Mouse (Mus musculus) ES-E14 (cell line): ENCODE measurements around the gene Srsf1.

ENCODE experiments used
- CHD2 ChIP-seq: IDR thresholded peaks from 2 replicates; pipeline ENCODE4 v1.6.1; 2014; ENCODE audit warnings: mild to moderate bottlenecking, low read depth, low read length, inconsistent platforms
- HCFC1 ChIP-seq: IDR thresholded peaks from 2 replicates; pipeline ENCODE4 v1.6.1; 2012; ENCODE audit warnings: low read length, inconsistent platforms, borderline replicate concordance; ENCODE audit not compliant: insufficient read depth
- MAFK ChIP-seq: IDR thresholded peaks from 2 replicates; pipeline ENCODE4 v1.6.1; 2014; ENCODE audit warnings: mild to moderate bottlenecking, low read depth, low read length, inconsistent platforms; ENCODE audit not compliant: insufficient read depth
- ZC3H11A ChIP-seq: IDR thresholded peaks from 2 replicates; pipeline ENCODE4 v1.6.1; 2012; ENCODE audit warnings: low read depth, mild to moderate bottlenecking, inconsistent platforms, low read length, borderline replicate concordance
- ZNF384 ChIP-seq: IDR thresholded peaks from 2 replicates; pipeline ENCODE4 v1.6.1; 2012; ENCODE audit warnings: low read depth, low read length, inconsistent platforms

DNA sequence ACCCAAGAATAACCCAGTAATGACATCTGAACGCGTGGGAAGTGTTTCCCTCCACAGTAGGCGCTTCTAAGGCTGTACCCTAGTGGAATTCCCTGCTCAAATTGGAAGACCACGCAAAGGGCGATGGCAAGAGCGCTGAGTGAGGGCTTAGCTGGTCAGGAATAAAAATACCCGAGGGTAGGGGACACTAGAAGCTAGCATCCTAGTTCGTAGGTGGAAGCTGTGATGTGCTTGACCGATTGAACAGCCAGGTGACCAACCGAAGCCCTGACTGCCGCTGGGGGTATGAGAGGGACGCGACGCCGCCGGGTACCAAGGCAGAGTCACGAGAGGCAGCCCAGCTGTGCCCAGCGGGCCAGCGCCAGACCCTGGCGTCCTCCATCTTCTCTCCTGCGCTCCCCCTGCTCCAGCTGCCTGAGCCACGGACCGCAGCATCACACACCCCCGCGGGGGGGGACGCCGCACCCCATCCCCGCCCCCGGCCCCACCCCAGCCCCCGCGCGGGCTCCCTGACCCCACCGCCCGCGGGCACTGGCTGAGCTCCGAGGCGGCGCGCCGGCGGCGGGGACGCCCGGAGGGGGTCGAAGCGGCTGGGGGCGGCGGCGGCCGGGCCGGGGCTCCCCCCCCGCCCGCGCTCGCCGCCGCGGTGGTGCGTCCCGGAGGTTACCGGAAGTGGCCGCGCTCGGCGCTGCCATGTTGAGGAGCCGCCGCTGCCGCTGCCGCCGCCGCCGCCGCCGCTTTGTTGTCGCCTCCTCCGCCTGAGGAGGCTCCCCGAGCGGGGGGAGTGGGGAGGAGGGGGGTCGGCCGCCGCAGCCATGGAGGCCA is 20.6 kb downstream of the Srsf1 start, which contains the start of gene Vezf1:
- TF ChIP-seq CHD2: no peak
- no peak for TF ChIP-seq HCFC1
- TF ChIP-seq ZC3H11A: no peak
- no peak for TF ChIP-seq ZNF384
- TF ChIP-seq MAFK: no peak
